Mouse (Mus musculus) G1E-ER4 (cell line): ENCODE results near the gene Wscd2. TPM values are rescaled to one million over a fixed set of nuclear protein-coding genes. Genes with fewer than 3 reads are reported as not detected.

Experiments used
- GATA1 ChIP-seq: IDR thresholded peaks from one replicate; pipeline ENCODE4 v1.8.0; 2012; ENCODE audit warnings: low read length, inconsistent platforms
- polyA plus RNA-seq: library from polyadenylated mRNA; stranded (reverse); fragments of >175 nt; gene quantifications from 2 replicates; pipeline ENCODE4 v1.2.3, GENCODE M21; 2012

Gene Wscd2
- polyA plus RNA-seq, 1 experiment = not detected

GRCm38 (mm10) chr5:113583424-113584162 is 93.5 kb downstream of the Wscd2 start:
- TF ChIP-seq GATA1 = no peak

GRCm38 (mm10) chr5:113584439-113584838 is 94.3 kb downstream of the Wscd2 start:
- no peak for TF ChIP-seq GATA1

GRCm38 (mm10) chr5:113590010-113590640 is 100.0 kb downstream of the Wscd2 start:
- no peak for TF ChIP-seq GATA1

GRCm38 (mm10) chr5:113591166-113591565 is 101.0 kb downstream of the Wscd2 start:
- no peak for TF ChIP-seq GATA1

- TF ChIP-seq GATA1 = no peak
Observed at GRCm38 (mm10) chr5:113591751-113592230, 101.7 kb downstream of the Wscd2 start.

GRCm38 (mm10) chr5:113593911-113594705 is 104.0 kb downstream of the Wscd2 start:
- TF ChIP-seq GATA1 = no peak

GRCm38 (mm10) chr5:113596252-113596651 is 106.1 kb downstream of the Wscd2 start:
- TF ChIP-seq GATA1 = no peak

GRCm38 (mm10) chr5:113596780-113597353 is 106.7 kb downstream of the Wscd2 start:
- TF ChIP-seq GATA1 = no peak

- no peak for TF ChIP-seq GATA1
Observed at GRCm38 (mm10) chr5:113600181-113600580, 110.0 kb downstream of the Wscd2 start.

GRCm38 (mm10) chr5:113600803-113601202 is 110.7 kb downstream of the Wscd2 start:
- no peak for TF ChIP-seq GATA1

GRCm38 (mm10) chr5:113603471-113603870 is 113.3 kb downstream of the Wscd2 start:
- TF ChIP-seq GATA1 = no peak

- no peak for TF ChIP-seq GATA1
Observed at GRCm38 (mm10) chr5:113604758-113605157, 114.6 kb downstream of the Wscd2 start.

- TF ChIP-seq GATA1 = no peak
Observed at GRCm38 (mm10) chr5:113606121-113606520, 116.0 kb downstream of the Wscd2 start.

- TF ChIP-seq GATA1 = no peak
Observed at GRCm38 (mm10) chr5:113606961-113607785, 117.0 kb downstream of the Wscd2 start.

- TF ChIP-seq GATA1 = no peak
Observed at GRCm38 (mm10) chr5:113607941-113608431, 117.9 kb downstream of the Wscd2 start.
